Mouse (Mus musculus): ENCODE measurements at regions not wholly inside any gene's neighbourhood (a gene's known extent, or its start where the extent isn't known, plus 50 kb on each side); places are given as distances from the start of the nearest gene placed in this dataset.

DNA sequence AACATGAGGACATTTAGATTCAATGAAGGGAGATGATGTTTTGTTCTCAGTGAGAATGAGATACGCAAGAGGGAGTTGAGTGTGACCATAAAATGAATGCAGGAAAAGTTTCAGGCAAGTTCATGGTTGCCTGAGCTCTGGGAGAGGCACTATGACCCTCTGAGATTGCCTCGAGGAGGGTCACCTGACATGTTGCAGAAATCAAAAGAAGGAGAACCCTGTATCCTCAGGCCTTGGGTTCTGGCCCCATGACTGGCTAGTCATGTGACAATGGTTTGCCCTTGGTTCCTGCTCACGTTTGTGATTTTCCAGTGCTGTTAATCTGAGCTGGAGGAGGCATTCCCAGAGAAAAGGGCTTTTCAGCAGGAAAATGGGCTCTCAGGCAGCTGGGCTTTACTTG is 98.9 kb downstream of the Mab21l3 start:
- DNase-seq (ENCODE audit: low spot score): no peak

DNA sequence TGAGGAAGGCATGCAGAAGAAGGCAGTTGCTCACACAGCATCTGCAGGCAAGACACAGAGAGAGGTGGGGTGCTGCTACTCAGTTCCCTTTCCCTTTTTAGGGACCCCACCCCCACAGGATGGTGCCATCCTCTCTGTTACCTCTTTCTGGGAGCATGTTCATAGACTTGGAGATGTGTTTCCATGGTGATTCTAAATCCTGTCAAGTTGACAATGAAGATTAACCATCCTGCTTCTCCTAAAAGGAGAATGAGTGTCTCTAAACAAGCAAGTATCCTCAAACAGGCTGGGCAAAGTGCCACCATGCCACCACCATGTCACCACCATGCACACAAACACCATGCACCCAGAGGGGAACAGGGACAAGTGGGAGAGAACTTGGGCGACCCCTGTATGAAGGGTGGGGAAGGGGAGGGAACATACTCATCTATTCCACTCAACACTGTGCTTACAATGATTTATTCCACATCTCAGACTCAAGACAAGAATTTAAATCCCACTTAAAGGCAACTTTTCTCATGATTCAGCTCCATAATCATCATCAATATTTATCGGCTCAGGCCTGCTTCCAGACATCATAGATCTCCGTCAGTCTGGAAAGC is 99.6 kb downstream of the Mab21l3 start:
- no peak for DNase-seq (ENCODE audit: low spot score)

GRCm38 (mm10) chr3:101748186-101748585 is 100.6 kb downstream of the Mab21l3 start:
- no peak for DNase-seq (ENCODE audit: low spot score)

DNA sequence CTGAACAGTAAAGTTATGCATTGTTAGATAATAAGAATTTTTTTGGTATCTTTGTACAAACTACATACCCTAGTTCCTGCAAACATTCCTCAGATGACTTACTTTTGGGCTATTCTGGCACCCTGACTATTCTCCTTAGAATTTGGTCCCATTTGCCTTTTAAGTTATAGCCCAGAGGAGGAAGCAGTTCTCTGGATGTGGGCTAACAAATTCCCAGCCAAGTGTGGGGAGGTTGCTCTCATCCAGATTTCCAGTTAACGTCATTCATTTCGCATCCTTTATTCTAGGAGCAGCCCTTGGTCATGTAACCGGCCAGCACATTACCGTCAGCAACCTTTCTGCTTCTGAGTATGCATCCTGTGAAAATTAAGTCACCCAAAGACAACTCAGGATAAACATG is 107.9 kb downstream of the Mab21l3 start:
- DNase-seq (ENCODE audit: low spot score): no peak

DNA sequence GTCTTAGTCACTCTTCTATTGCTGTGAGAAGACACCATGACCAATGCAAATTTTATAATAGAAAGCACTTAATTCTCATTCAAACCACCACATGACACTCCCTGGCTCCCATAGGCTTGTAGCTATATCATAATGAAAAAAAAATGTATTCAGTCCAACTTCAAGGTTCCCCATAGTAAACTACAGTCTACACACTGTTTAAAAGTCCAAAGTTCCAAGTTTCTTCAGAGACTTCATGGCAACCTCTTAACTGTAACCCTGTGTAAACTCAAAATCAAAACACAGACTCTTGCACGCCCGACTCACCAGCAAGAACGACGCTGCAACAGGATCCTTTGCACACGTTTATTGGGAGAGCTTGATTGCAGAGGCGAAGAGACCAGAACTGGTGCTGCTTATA is 111.6 kb downstream of the Mab21l3 start:
- no peak for DNase-seq (ENCODE audit: low spot score)

GRCm38 (mm10) chr3:101729044-101729443 is 119.7 kb downstream of the Mab21l3 start:
- DNase-seq (ENCODE audit: low spot score): no peak

DNA sequence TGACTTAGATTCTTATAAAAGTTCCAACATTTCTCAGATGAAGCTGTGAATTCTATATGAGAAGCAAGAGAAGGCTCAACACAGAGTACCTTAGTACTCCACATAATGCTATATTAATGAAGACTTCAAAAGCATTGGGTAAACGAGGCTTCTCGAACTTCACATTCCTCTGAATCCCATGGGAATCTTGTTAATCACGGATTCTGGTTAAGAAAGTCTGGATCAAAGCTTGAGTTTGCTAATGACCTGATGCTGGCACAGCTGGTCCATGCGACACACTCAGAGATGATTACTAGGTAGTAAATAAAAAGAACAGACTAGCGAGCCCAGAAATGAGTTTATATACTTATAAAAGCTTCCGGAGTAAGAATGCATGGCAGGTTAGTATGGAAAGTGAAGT is 118.4 kb upstream of the Atp1a1 start:
- no peak for DNase-seq (ENCODE audit: low spot score)

DNA sequence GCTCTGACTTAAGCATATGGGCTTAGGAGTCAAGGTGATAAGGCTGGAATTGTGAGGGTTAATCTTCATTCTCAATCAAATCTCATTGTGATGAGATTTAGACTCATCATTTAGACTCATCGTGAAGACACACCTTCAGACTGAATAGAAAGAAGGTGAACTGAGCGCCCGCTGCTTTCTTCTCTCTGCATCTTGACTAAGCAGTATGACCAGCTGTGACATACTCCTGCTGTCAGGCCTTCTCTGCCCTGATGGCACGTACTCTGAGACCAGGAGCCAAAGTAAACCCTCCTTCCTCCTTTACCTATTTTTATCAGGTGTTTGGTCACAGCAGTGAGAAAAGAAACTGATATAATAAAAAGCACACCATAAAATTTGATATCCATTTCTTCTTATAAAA is 117.5 kb upstream of the Atp1a1 start:
- no peak for DNase-seq (ENCODE audit: low spot score)

DNA sequence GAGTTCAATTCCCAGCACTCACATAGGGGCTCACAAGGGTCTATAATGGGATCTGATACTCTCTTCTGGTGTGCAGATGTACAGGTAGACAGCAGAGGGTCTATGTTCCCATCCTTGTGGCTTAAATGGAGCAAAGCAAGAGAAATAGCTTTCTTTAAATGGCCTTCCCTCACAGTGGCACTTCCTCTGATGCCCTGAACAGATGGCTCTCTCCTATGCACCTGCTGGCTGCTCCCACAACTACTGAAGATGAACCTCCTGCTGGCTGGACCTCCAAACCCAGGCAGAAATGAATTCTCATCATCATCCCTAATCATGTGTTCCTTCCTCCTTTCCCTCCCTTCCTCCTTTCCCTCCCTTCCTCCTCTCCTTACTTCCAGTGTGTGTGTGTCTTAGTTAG is 110.9 kb upstream of the Atp1a1 start:
- DNase-seq (ENCODE audit: low spot score): no peak

DNA sequence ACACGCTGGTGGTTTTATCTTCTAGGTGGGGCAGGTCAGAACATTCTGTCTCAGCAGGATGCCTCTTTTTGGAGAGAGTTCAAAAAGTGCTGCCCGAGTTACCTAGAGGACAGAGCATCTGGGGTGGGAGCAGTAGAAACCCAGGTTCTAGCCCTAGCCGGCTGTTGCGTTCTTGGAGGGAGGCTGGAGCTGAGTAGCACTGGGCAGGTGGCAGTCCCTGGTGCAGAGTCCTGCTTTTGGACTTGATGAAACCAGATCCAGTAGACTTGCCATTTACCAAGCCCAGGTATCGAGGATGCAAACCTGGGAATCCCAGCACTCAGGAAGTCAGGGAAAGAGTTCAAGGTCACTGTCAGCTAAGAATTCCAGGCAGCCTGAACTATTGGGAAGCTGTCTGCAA is 110.3 kb upstream of the Atp1a1 start:
- DNase-seq (ENCODE audit: low spot score): no peak

DNA sequence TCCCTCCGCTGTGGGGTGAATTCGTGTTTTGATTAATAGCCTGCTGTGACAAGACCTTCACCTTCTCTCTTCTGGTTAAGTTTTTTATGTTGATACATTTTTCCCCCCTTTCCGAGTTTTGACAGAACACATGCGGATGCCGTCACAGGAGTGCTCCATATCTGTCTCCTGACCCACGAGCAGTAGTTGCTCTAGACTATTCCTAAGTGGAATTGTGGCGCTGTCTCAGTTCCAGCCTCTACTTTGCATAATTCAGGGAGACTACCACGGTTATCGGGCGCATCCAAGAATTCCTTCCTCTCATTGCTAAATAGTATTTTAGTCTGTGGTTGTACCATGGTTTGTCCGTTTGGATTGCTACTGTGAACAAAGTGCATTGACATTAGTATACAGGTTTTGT is 109.2 kb upstream of the Atp1a1 start:
- DNase-seq (ENCODE audit: low spot score): no peak

GRCm38 (mm10) chr3:101713138-101713638 is 108.7 kb upstream of the Atp1a1 start:
- no peak for DNase-seq (ENCODE audit: low spot score)

DNA sequence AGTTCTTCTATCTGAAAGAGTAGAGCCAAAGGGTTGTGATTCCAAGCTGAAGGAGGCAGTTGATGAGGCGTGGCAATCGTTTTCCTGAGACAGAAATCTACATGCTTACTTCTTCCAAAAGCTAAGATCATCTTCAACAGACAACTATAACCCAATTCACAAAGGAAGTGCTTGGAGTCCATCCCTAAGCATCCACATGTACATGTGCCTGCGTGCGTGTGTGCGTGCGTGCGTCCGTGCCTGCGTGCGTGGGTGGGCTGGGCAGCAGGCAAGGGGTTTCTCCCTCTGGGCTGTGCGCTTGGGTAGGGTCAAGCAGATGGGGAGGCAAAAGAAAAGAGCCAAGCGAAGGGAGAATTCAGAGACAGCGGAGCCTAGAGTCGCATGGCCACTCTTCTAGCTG is 108.2 kb upstream of the Atp1a1 start:
- no peak for DNase-seq (ENCODE audit: low spot score)

GRCm38 (mm10) chr3:101711594-101712171 is 107.2 kb upstream of the Atp1a1 start:
- DNase-seq (ENCODE audit: low spot score): peak; percentile 23

DNA sequence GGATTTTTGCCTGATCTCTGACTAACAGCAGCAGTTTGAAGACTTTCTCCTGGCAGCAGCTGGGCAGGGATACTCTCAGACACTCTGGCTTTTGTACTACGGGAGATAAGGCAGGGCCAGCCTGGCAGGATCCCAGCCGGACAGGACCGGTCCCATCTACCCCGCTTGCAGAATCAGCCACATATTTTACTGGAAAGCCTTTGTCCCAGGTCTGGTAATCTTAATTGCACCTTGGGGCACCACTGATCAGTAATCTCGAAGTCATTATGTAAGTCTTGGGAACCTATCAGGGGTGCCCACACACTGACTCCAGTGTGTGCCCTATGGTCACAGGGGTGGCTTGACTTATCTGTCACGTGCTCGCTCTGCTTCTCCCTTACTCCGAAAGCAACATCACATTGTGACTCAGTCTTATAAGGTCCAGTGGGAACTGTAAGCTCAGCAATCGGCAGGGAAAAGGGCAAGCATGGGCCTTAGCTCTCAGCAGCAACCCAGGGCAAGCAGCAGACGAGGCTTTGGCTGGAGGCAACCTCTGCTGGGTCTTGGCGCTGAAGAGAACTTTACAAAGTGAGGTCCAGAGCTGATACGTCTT is 105.0 kb upstream of the Atp1a1 start:
- no peak for DNase-seq (ENCODE audit: low spot score)

DNA sequence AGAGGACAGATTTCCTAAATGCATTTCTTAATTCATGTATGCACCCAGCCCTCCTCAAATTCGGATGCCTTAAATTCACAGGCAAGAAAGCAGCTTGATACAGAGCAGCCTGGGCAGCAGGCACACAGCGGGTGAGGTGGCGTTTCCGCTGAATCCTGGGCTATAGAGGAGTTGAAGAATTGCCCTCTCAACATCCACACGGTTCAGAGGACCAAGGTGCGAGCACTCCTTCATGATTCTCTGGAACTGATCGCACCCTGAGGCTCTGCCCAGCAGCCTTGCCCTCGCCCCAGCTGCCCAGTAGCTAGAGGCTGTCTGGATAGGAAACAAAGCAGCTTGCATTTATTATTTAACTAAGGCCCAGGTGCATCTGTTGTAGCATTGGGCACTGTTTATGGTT is 104.3 kb upstream of the Atp1a1 start:
- DNase-seq (ENCODE audit: low spot score): no peak

- DNase-seq (ENCODE audit: low spot score): no peak
Measured at GRCm38 (mm10) chr3:101704919-101705318, 100.4 kb upstream of the Atp1a1 start.

DNA sequence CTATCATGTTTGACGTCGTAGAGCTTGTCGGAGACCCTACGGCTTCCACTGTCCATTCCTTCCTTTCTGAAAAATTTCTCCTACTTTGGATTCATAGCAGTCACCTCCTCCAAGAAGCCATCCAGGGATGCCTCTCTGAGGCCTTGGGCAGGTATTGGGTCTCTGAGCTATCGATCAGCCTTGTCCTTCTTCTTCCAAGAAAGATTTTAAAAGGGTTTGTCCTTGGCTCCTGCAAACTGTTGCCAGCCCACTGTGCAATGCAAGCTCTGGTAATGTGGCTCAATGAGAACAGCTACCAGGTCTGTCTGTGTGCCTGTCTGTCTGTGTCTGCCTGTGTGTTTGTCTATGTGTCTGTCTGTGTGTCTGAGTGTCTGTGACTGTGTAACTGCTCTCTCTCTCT is 99.8 kb upstream of the Atp1a1 start:
- DNase-seq (ENCODE audit: low spot score): no peak

- DNase-seq (ENCODE audit: low spot score): no peak
Measured at GRCm38 (mm10) chr3:101701763-101702173, 97.3 kb upstream of the Atp1a1 start.

DNA sequence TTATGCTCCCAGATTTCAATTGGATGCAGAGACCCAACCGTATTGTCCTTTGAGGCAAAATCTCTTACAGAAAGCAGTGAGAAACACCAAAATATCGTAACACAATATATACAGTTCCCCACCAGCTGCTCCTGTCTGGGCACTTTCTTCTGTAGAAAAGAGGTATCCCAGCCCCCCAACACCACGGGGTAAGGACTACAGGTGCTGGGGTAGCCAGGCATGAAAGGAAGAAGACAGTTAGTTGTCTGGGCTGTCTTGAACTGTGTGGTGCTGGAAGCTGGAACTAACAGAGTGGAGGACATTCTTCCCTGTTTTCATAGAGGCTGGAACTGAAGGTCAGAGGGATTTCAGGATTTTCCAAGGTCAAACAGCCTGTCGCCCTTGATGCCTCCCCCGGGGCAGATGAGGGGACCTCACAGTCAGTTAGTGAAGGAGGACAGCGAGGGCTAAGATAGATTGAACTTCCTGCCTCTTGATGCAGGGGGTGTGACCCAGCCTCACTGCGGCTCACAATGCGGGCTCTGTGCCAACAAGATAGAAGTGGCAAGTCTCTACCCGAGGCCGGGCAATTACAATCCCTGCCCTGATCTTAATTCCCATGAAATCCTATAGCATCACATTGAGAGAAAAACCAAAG is 96.6 kb upstream of the Atp1a1 start:
- DNase-seq (ENCODE audit: low spot score): peak; percentile 62

GRCm38 (mm10) chr3:101699929-101700681 is 95.6 kb upstream of the Atp1a1 start:
- no peak for DNase-seq (ENCODE audit: low spot score)

DNA sequence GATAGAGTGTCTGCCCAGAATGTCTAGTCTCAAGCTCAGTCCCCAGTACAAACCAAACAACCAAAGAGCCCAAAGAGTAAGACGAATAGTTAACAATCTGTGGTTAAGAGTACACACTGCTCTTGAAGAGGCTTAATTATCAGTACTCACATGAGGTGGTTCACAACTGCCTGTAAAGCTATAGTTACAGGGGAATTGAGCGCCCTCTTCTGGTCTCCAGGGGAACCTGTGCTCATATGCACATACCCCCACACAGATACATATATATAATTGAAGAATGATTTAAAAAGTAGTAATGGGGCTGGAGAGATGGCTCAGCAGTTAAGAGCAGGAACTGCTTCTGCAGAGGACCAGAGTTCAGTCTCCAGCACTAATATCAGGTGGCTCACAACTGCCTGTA is 92.3 kb upstream of the Atp1a1 start:
- DNase-seq (ENCODE audit: low spot score): no peak

DNA sequence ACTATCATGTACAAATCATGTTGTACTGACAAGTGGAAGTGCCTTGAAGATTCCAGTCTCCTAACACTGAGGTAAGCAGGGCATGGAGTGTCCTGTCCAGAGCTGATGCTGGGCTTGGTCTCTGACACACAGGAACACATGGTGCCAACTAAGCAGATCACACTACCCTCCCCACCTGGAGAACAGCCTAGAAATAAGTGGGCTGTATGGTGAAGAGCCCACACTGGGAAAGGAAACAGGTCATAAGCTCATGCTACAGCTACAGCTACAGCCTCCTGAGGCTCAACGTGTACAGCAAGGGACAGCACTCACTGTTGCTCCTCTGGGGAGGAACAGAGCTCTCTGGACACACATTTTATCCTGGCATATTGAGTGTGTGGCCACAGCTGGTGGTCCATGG is 89.8 kb upstream of the Atp1a1 start:
- no peak for DNase-seq (ENCODE audit: low spot score)
